Mouse (Mus musculus): ENCODE measurements at regions not wholly inside any gene's neighbourhood (a gene's known extent, or its start where the extent isn't known, plus 50 kb on each side); places are given as distances from the start of the nearest gene placed in this dataset.

GRCm38 (mm10) chr13:71068757-71069201, 227.2 kb upstream of the Adamts16 start:
- no peak for ATAC-seq (replicated peaks; ENCODE audit: low read depth, poor library complexity, severe bottlenecking)

- ATAC-seq (replicated peaks; ENCODE audit: low read depth, poor library complexity, severe bottlenecking): no peak
Observed at GRCm38 (mm10) chr13:71068011-71068410, 226.4 kb upstream of the Adamts16 start.

GRCm38 (mm10) chr13:71065568-71065967, 224.0 kb upstream of the Adamts16 start:
- no peak for ATAC-seq (replicated peaks; ENCODE audit: low read depth, poor library complexity, severe bottlenecking)

- ATAC-seq (replicated peaks; ENCODE audit: low read depth, poor library complexity, severe bottlenecking): no peak
Observed at GRCm38 (mm10) chr13:71064590-71065307, 223.1 kb upstream of the Adamts16 start.

DNA sequence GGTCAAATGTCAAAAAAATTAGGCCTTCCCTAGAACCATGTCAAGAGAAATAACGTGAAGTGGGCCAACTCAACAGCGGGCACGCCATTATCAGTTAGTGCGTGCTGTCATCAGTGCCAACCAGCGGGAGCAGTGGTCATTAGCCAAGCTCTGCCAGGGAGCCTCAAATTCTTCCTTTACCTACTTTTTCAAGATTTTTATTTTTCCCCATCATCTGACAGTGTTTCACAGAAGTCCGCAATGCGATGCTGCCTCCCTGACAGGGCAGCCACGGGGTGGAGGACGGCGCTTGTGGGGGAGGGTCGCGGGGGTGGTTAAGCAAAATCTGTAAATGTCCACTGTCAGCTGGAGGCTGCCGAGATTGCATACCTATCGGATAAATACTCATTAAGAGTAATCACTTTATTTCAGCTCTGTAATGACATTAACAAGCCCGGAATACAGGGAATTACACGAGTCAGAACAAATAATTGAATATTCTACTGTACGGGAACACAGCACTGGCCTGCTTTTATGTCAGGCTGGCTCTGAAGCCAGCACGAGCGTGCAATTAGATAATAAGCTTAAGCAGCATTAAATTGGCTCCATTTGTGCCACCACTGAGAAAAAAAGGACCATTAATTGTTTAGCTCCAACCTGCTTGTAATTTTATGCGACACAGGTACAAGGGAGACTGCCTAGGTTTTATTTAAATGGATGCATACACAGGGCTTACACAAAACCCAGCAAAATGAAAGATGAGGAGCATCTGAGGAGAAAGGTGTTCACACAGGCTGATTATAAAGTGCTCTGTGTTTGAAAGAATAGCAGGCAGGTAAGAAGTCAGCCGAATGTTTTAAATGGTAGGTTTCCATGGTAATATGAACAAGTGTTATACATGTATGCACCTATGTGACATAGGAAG, 212.0 kb upstream of the Adamts16 start:
- ATAC-seq (replicated peaks; ENCODE audit: low read depth, poor library complexity, severe bottlenecking): no peak

GRCm38 (mm10) chr13:71050646-71051045, 209.0 kb upstream of the Adamts16 start:
- no peak for ATAC-seq (replicated peaks; ENCODE audit: low read depth, poor library complexity, severe bottlenecking)

- ATAC-seq (replicated peaks; ENCODE audit: low read depth, poor library complexity, severe bottlenecking): no peak
Observed at GRCm38 (mm10) chr13:71036000-71036399, 194.4 kb upstream of the Adamts16 start.

GRCm38 (mm10) chr13:71034926-71035687, 193.5 kb upstream of the Adamts16 start:
- no peak for ATAC-seq (replicated peaks; ENCODE audit: low read depth, poor library complexity, severe bottlenecking)

DNA sequence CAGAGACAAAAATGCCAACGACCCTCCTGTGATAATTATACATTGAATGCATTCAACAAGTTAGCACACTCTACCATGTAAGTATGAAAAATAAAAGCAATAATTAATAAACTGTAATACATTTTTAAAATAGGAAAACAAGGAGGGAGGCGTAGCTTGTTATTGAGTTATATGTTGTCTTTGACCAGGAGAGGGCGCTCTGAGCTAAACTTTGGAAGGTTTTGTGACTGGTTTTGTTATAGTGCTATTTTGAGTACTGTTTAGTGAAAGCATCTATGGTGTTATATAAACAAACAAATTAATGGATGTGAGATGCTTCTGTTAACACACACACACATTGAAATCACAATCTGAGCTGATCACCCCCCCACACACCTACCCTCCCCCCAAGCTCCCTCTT, 166.6 kb upstream of the Adamts16 start:
- no peak for ATAC-seq (replicated peaks; ENCODE audit: low read depth, poor library complexity, severe bottlenecking)

- peak; percentile 66; the same call in 1 of the 2 replicates for ATAC-seq (replicated peaks; ENCODE audit: low read depth, poor library complexity, severe bottlenecking)
Observed at GRCm38 (mm10) chr13:71006117-71006516, 164.5 kb upstream of the Adamts16 start.

GRCm38 (mm10) chr13:71003517-71003916, 161.9 kb upstream of the Adamts16 start:
- no peak for ATAC-seq (replicated peaks; ENCODE audit: low read depth, poor library complexity, severe bottlenecking)

- peak; percentile 63; the same call in 1 of the 2 replicates for ATAC-seq (replicated peaks; ENCODE audit: low read depth, poor library complexity, severe bottlenecking)
Observed at GRCm38 (mm10) chr13:71001278-71001677, 159.7 kb upstream of the Adamts16 start.

- ATAC-seq (replicated peaks; ENCODE audit: low read depth, poor library complexity, severe bottlenecking): no peak
Observed at GRCm38 (mm10) chr13:71000422-71001008, 158.9 kb upstream of the Adamts16 start.

DNA sequence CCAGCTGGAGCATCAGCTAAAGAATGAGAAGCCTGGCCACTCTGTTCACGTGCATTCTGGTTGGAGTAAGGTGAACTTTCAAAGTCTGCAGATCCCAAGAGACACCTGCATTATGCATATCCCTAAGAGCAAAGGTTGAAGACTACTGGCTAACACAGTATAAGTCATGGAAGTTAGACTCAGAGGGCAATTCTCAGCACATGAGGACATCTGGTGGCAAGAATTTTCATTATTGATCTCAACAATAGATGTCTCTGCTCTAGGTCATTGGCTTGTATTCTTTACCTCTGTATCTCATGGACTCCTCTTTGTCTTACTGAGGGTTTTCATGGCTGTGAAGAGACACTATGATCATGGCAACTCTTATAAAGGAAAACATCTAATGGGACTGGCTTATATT, 151.9 kb upstream of the Adamts16 start:
- no peak for ATAC-seq (replicated peaks; ENCODE audit: low read depth, poor library complexity, severe bottlenecking)

DNA sequence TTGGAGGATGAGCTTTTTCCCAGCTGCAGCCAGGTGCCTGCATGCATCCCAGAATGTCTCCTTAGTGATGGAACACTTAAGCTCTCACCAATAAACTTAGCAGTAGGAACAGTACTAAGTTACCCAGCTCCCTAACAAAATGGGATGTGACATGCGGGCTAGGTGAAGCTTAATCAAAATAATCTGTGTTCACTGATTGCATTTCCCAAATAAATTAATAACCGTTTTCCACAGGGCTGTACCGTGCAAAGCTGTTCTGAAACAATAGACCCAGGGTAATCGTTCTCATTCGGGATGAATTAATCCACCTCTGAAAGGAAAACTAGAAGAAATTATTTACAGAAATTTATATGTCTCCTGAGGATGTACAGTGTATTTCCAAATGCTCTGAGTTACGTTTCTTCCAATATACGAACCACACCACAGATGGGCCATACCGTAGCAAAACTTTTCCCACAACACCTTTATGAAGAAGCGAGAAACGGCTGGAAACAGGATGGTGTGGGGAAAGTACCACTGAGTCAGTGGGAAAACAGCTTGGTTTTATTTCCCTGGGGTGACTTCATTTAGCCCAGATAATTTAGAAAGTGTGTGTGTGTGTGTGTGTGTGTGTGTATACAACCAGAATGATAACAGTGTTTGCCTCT, 148.5 kb upstream of the Adamts16 start:
- ATAC-seq (replicated peaks; ENCODE audit: low read depth, poor library complexity, severe bottlenecking): no peak

- no peak for ATAC-seq (replicated peaks; ENCODE audit: low read depth, poor library complexity, severe bottlenecking)
Observed at GRCm38 (mm10) chr13:70979344-70979743, 137.7 kb upstream of the Adamts16 start.

DNA sequence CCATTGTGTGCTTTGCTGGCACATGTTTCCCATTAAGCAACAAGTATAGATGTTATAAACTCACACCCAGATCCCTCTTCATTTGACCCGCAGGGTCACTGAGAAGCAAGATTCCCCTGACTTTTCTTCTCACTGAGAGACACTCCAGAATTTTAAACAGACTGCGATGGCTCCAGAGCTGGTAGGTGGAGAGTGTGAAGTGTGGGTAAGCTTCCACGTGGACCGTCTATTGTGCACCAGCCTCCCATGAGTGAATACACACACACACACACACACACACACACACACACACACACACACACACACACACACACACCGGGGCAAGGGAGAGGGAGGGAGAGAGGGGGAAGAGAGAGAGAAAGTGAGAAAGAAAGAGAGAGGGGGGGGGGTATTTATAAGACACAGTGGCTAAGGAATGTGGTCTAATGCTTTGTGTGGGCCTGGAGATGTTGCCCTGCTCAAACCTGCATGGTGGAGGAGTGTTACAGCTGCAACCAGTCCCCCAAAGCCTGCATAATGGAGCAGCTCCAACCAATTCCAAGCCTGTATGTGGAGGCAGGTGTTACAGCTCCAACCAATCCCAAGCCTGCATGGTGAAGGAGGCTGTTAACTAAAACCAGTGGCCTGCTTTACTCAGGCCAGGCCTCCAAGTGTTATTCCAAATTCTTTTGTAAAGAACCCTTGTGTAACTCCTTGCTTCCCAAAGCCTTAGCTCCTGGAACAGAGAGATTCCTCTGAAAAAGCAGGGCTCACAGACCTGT, 137.1 kb upstream of the Adamts16 start:
- no peak for ATAC-seq (replicated peaks; ENCODE audit: low read depth, poor library complexity, severe bottlenecking)

GRCm38 (mm10) chr13:70969596-70969995, 128.0 kb upstream of the Adamts16 start:
- no peak for ATAC-seq (replicated peaks; ENCODE audit: low read depth, poor library complexity, severe bottlenecking)

DNA sequence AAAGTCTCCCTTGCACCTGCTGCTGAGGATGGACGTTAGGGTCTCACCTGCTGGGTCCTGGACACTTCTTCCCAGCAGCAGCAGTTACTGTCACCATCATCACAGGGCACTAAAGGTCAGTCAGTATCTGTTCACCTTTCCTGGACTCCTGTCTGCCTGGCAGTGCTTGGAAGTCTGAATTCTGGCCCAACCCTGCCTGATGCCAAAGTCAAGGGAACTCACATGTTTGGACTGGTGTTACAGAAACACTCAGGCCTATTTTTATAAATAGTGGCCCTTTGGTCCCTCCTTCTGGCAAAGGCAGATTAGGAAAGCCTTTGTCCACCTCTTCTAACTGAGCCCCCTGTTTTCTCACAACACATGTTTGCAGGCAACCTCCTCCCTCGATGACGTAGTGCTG, 126.2 kb upstream of the Adamts16 start:
- ATAC-seq (replicated peaks; ENCODE audit: low read depth, poor library complexity, severe bottlenecking): no peak

Measured in common myeloid progenitor, adult 5-6 weeks (primary cell).